Mouse (Mus musculus) MEL (cell line): Measurements from ENCODE around the gene Bahcc1.

Experiments used
- CHD1 ChIP-seq: IDR thresholded peaks from 2 replicates; pipeline ENCODE4 v1.6.1; 2012; ENCODE audit warnings: low read depth, mild to moderate bottlenecking, inconsistent platforms, low read length, improper control_type of control experiment
- CTCF ChIP-seq, 3 experiments: IDR thresholded peaks in 2 of 3; conservative IDR thresholded peaks in 1 of 3; 2 replicates each; pipeline ENCODE4 v1.5.1; 2011 to 2012; ENCODE audit warnings: low read length in 3 of 3, low read depth in 2 of 3, mild to moderate bottlenecking in 2 of 3, improper control_type of control experiment in 1 of 3, inconsistent platforms in 1 of 3, mixed read lengths in 1 of 3, moderate library complexity in 1 of 3; ENCODE audit not compliant: control insufficient read depth in 1 of 3, insufficient read depth in 1 of 3, poor library complexity in 1 of 3, severe bottlenecking in 1 of 3
- ELF1 ChIP-seq: IDR thresholded peaks from 2 replicates; pipeline ENCODE4 v1.6.1; 2014; ENCODE audit warnings: low read depth, mild to moderate bottlenecking, inconsistent platforms, low read length, improper control_type of control experiment, moderate library complexity
- JUND ChIP-seq: IDR thresholded peaks from 2 replicates; pipeline ENCODE4 v1.6.1; 2011; ENCODE audit warnings: low read depth, mild to moderate bottlenecking, improper control_type of control experiment, low read length
- POLR2A ChIP-seq, 2 experiments: IDR thresholded peaks; 2 replicates each; pipeline ENCODE4 v1.6.1; 2011 to 2012; ENCODE audit warnings: low read length in 2 of 2, mild to moderate bottlenecking in 2 of 2, control low read depth in 1 of 2, improper control_type of control experiment in 1 of 2, low read depth in 1 of 2, moderate library complexity in 1 of 2; ENCODE audit not compliant: control insufficient read depth in 1 of 2, insufficient read depth in 1 of 2, poor library complexity in 1 of 2

DNA sequence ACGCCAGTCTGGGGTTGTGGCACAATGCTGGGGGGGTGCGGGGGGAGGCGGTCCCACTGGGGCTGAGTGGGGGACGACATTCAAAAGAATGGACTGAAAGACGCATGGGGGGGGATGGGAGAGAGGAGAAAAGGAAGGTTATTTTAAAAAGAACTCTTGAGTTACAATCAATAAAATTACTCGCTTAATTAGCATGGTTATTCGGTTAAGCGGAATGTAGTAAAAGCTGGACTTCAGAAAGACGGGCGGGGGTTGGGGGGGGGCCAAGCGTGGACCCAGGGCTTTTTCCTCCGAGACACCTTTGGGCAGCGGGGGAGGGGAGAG is 3.3 kb downstream of the Bahcc1 start:
- TF ChIP-seq CHD1 (no peak), POLR2A (IDR thresholded peaks at IDR 0.05; ENCODE audit: control insufficient read depth in 1 of 2, insufficient read depth in 1 of 2, low read depth in 1 of 2, low read length in 2 of 2, poor library complexity in 1 of 2) (no peak), ELF1 (no peak), JUND (no peak), CTCF (IDR thresholded peaks at IDR 0.05 in 2 of 3, conservative IDR thresholded peaks at IDR 0.05 in 1 of 3; ENCODE audit: control insufficient read depth in 1 of 3, insufficient read depth in 1 of 3, low read depth in 2 of 3, low read length in 3 of 3, poor library complexity in 1 of 3, severe bottlenecking in 1 of 3) (no peak)
